21 mouse cellular contexts compared by ENCODE assay signal in the genomic region with DNA sequence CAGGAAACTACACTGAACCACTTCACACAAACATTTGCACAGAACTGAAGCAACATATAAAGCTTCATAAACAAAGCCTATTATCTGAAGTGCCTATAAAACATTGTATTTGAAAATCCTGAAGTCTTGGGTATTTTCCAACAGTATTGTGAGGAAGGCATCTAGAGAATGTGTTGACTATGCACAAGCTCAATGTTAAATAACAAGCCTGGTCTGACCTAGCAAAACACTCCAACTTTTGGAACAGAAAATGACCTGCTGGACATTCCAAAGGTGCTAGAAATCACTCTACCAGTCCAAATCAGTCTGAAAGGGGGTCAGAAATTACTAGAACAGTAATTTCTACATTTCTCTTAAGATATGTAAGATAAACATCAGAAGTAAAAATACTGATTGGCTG. TPM values are rescaled to one million over a fixed set of nuclear protein-coding genes. Genes with fewer than 3 reads are reported as not detected.
DNase-seq lines count a peak whose midpoint lies in the region; ATAC-seq and TF ChIP-seq lines count a peak whose summit lies in the region.
"Had no signal": no experiment of that assay in that cellular context is flagged by ENCODE, and none has a peak within 500 bp of the region (broad histone marks: within the 10 kb centered on the region; RNA-seq: fewer than 3 reads in every experiment).

No protein-coding gene starts in this region.

- DNase-seq in kidney, adult 11 months: peak; percentile 62
- DNase-seq in liver, adult 2 months (ENCODE audit: extremely low read depth, low read depth, low spot score): peak; percentile 69
- DNase-seq in liver (no peak), 3T3-L1 (ENCODE audit: low read depth, low spot score) (peak; percentile 51)
- peak; percentile 88 for DNase-seq in Muller cell, postnatal 12 days (ENCODE audit: inconsistent ontology term)
- no peak for DNase-seq in cerebellum, adult 9-10 months
- DNase-seq: adrenal gland, postnatal 25 days; cerebellum, adult 8-10 months; gastrocnemius, postnatal 25 days; heart, postnatal 14 days; liver, postnatal 0 days; thymus, postnatal 25 days had no signal

- TF ChIP-seq POLR2A in liver, adult 2 months (IDR thresholded peaks at IDR 0.05; ENCODE audit: extremely low read depth, insufficient read depth, low read length): no peak

- H3K4me3 ChIP-seq in kidney, embryonic 14.5 days (ENCODE audit: low read length): no peak overlapping the region
- no peak overlapping the region for H3K4me3 ChIP-seq in liver, adult 2 months (ENCODE audit: insufficient read depth, low read depth, low read length)
- H3K4me3 ChIP-seq: forebrain, embryonic 15.5 days; hindbrain, embryonic 12.5 days; layer of hippocampus, adult 2 months; limb, embryonic 10.5 days; midbrain, embryonic 12.5 days; stomach, embryonic 15.5 days had no signal

- no peak for ATAC-seq in kidney, embryonic 14.5 days (ENCODE audit: low FRiP score, low TSS enrichment)
- ATAC-seq: forebrain, embryonic 15.5 days; intestine, postnatal 0 days; liver, postnatal 0 days had no signal

- 0 out of 2 replicates have a peak, but pooled peaks cover 5% of the 10 kb centered on the region for H3K4me1 ChIP-seq in kidney, embryonic 14.5 days (ENCODE audit: control insufficient read depth, insufficient read depth, low read length)
- peaks cover 14% of the 10 kb centered on the region for H3K4me1 ChIP-seq in liver, adult 2 months (ENCODE audit: control insufficient read depth, insufficient read depth, low read length)
- H3K4me1 ChIP-seq: forebrain, embryonic 15.5 days; midbrain, embryonic 12.5 days; stomach, embryonic 15.5 days had no signal

- H3K9me3 ChIP-seq in kidney, embryonic 14.5 days (ENCODE audit: control insufficient read depth, low read length): no peaks in the 10 kb centered on the region
- H3K9me3 ChIP-seq: forebrain, embryonic 15.5 days; hindbrain, embryonic 12.5 days; limb, embryonic 10.5 days; midbrain, embryonic 12.5 days; stomach, embryonic 15.5 days had no signal

- no peaks in the 10 kb centered on the region for H3K27me3 ChIP-seq in kidney, embryonic 14.5 days (ENCODE audit: control insufficient read depth, insufficient read depth, low read length)
- H3K27me3 ChIP-seq in liver, adult 2 months (ENCODE audit: control insufficient read depth, insufficient read depth, low read length): no peaks in the 10 kb centered on the region
- H3K27me3 ChIP-seq: forebrain, embryonic 15.5 days; hindbrain, embryonic 12.5 days; midbrain, embryonic 12.5 days; stomach, embryonic 15.5 days had no signal

- H3K27ac ChIP-seq in kidney, embryonic 14.5 days (ENCODE audit: low read depth, low read length): no peak overlapping the region
- no peak overlapping the region for H3K27ac ChIP-seq in liver, adult 2 months (replicated peaks; ENCODE audit: insufficient read depth, low read depth, low read length)
- H3K27ac ChIP-seq: forebrain, embryonic 15.5 days; hindbrain, embryonic 12.5 days; layer of hippocampus, adult 2 months; limb, embryonic 10.5 days; midbrain, embryonic 12.5 days; stomach, embryonic 15.5 days had no signal

- no peak for TF ChIP-seq CTCF in liver, adult 2 months (IDR thresholded peaks at IDR 0.05; ENCODE audit: low read depth, low read length)

- H3K4me2 ChIP-seq in kidney, embryonic 14.5 days (replicated peaks; ENCODE audit: low read depth, low read length): no peak overlapping the region
- H3K4me2 ChIP-seq: forebrain, embryonic 15.5 days; hindbrain, embryonic 12.5 days; liver, embryonic 11.5 days; midbrain, embryonic 12.5 days; stomach, embryonic 15.5 days had no signal

- no peak overlapping the region for H3K9ac ChIP-seq in kidney, embryonic 14.5 days (ENCODE audit: low read depth, low read length)
- H3K9ac ChIP-seq in liver, adult 2 months (ENCODE audit: low read depth, low read length): no peak overlapping the region
- H3K9ac ChIP-seq: forebrain, embryonic 15.5 days; hindbrain, embryonic 12.5 days; liver, postnatal 0 days; midbrain, embryonic 12.5 days; stomach, embryonic 15.5 days had no signal

- no peaks in the 10 kb centered on the region for H3K36me3 ChIP-seq in kidney, embryonic 14.5 days (ENCODE audit: control insufficient read depth, insufficient read depth, low read length)
- no peaks in the 10 kb centered on the region for H3K36me3 ChIP-seq in liver, adult 2 months (ENCODE audit: control insufficient read depth, insufficient read depth, low read length)
- H3K36me3 ChIP-seq: forebrain, embryonic 15.5 days; hindbrain, embryonic 12.5 days; limb, embryonic 10.5 days; midbrain, embryonic 12.5 days; stomach, embryonic 15.5 days had no signal

- H3K79me2 ChIP-seq in liver, adult 2 months (ENCODE audit: control insufficient read depth, insufficient read depth, low read length): peaks cover 30% of the 10 kb centered on the region

RNA-seq across cellular contexts. Expression of a gene that starts 12.1 kb away (rescaled TPM):
- 13.6 and 21.7 TPM in 2 replicates for polyA plus RNA-seq in kidney, embryonic 14.5 days (2014; fragmentation: Nextera tagmentation; extraction: Ambion mirVana)
- total RNA-seq in liver, adult 2 months (2014; rRNA removed): 41.0 and 52.2 TPM in 2 replicates
- 14.9 and 17.9 TPM in 2 replicates for polyA plus RNA-seq in liver, adult 2 months (2012; rRNA removed)

Comparison
In these comparisons a context has a peak if more than half of its experiments do, and no peak if none do; other contexts are left out.
1. DNase-seq: peak in kidney, adult 11 months (single experiment), liver, adult 2 months (single experiment), 3T3-L1 (single experiment) and Muller cell, postnatal 12 days (single experiment); none in liver (single experiment) and cerebellum, adult 9-10 months (single experiment).